Mouse (Mus musculus) neural tube, embryonic 12.5 days (tissue): Measurements from ENCODE around the gene Arid4b. TPM values are rescaled to one million over a fixed set of nuclear protein-coding genes. Genes with fewer than 3 reads are reported as not detected.
"Not testable (repeated sequence)": the region's sequence is repeated elsewhere in the genome, so short reads cannot be mapped to it uniquely, and the experiment has no call there.

Experiments
- ATAC-seq: fragments of 200-750 bp; cut with Nextera tagmentation; 2 replicates; pipeline ENCODE4 v1.8.0; 2017; ENCODE audit warnings: low read depth, mild to moderate bottlenecking, moderate TSS enrichment, moderate library complexity; ENCODE audit not compliant: low FRiP score
- H3K27ac ChIP-seq: fragments of 300-500 bp; sonication (generic); 2 replicates; pipeline ENCODE4 v1.5.1; 2016
- H3K27me3 ChIP-seq: fragments of 300-500 bp; sonication (generic); replicated peaks from 2 replicates; pipeline ENCODE4 v1.6.1; 2016; ENCODE audit warnings: mild to moderate bottlenecking
- H3K36me3 ChIP-seq: fragments of 300-500 bp; sonication (generic); 2 replicates; pipeline ENCODE4 v1.6.1; 2016; ENCODE audit warnings: mild to moderate bottlenecking
- H3K4me1 ChIP-seq: fragments of 300-500 bp; sonication (generic); 2 replicates; pipeline ENCODE4 v1.6.1; 2016
- H3K4me2 ChIP-seq: fragments of 300-500 bp; sonication (generic); replicated peaks from 2 replicates; pipeline ENCODE4 v1.6.1; 2016; ENCODE audit warnings: mild to moderate bottlenecking
- H3K4me3 ChIP-seq: fragments of 300-500 bp; sonication (generic); 2 replicates; pipeline ENCODE4 v1.5.1; 2016
- H3K9ac ChIP-seq: fragments of 300-500 bp; sonication (generic); 2 replicates; pipeline ENCODE4 v1.6.1; 2016; ENCODE audit warnings: mild to moderate bottlenecking
- H3K9me3 ChIP-seq: fragments of 300-500 bp; sonication (generic); 2 replicates; pipeline ENCODE4 v1.6.1; 2016; ENCODE audit warnings: mild to moderate bottlenecking
- WGBS: fragments of 180-500 bp; shearing (Covaris S2); methylation state at CpG from one replicate; pipeline ENCODE4 v1.1.7; 2016; 5-methylcytosine and 5-hydroxymethylcytosine counted together
- polyA plus RNA-seq: library from polyadenylated mRNA; unstranded; fragments of >200 nt; fragmentation: Nextera tagmentation; extraction: Ambion mirVana; gene quantifications from 2 replicates; pipeline ENCODE4 v1.2.1, GENCODE M21; 2016

Gene Arid4b
- polyA plus RNA-seq, result 93.8 and 94.1 TPM in 2 replicates

DNA sequence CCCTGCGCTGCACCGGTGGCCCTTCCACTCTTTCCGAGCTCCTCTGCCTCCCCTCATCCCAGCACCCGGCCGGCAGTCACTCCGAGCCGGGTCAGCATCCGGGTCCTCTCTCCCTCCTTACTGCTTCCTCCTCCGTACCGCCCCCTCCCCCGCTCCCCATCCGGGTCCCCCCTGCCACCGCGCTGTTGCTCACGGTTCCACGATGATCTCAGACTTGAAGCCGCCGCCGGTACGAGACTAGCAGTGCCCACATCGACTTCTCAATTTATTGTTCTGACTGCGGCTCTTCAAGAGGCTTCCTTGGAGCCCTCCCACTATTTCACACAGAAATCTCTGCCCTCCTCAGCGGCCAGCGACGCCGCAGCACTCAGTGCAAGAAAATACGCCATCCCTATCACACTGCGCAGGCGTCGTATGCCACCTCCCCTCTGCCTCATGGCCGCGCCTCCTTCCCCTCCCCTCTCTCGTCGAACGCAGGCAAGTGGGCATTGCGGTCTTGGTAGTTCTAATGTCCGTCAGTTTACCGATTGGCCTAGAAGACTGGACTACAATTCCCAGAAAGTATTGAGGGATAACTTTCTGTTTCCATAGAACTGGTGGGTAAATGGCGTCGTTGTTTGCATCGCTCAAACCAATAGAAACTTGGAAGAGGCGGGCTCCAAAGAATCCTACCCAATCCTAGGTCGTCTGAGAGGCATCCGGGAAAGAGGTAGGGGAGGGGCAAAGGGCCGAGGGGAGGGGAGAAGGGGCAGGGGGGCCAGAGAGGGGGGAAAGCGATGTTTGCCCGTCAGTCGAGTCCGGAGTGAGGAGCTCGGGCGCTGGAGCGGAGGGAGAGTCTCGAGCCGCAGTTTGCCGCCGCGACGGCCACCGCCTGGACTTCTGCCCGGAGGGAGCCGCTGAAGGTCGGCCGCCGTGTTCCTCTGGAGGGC is at the start of gene Arid4b, which contains the start of gene Ggps1:
Gene Arid4b (plus strand): TSS at position 220 of the 929 bp plus-strand sequence.
Gene Ggps1 (minus strand): TSS at position 476 of the 929 bp plus-strand sequence.
- Histone ChIP-seq H3K9me3 (no peaks in the 10 kb centered on the region), H3K27me3 (no peaks in the 10 kb centered on the region), H3K36me3 (no peaks in the 10 kb centered on the region; the same call in 1 of the 2 replicates), H3K4me1 (peaks cover 21% of the 10 kb centered on the region), H3K27ac (peak within 1 kb of the TSS; percentile 96), H3K4me2 (peak within 1 kb of the TSS; percentile 82), H3K4me3 (peak within 1 kb of the TSS; percentile 99), H3K9ac (peak within 1 kb of the TSS; percentile 98)
- ATAC-seq, result peak; percentile 98
- under 1% methylated on average over 62 of the region's 64 CpGs for WGBS

DNA sequence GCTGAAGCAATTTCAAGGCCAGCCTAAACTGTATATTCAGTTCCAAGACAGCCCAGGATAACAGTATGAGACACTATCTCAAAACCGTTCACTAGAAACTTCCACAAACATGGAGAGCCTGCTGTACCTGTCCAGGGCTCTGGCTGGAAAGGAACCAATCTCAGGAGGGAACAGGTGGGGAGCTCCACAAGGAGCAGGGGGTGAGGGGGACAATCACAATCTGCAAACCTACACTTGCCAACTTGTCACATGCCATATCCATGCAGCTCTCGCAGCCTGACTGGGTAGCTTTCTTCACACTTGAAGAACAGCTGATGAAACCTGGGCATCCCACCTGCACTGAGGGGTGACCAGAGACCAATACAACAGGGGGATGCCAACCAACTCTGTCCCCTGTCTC is 49.0 kb upstream of the Arid4b start:
- Histone ChIP-seq H3K9ac (no peak overlapping the region), H3K4me3 (no peak overlapping the region), H3K27me3 (no peaks in the 10 kb centered on the region), H3K4me2 (no peak overlapping the region), H3K27ac (no peak overlapping the region), H3K9me3 (no peaks in the 10 kb centered on the region), H3K36me3 (peaks cover 53% of the 10 kb centered on the region), H3K4me1 (no peaks in the 10 kb centered on the region)
- WGBS, result 95% methylated on average over 2 of the region's 2 CpGs
- 0 out of 2 replicates have a peak, but pooled peaks have one; percentile 33 for ATAC-seq

GRCm38 (mm10) chr13:14014540-14014939 is 48.5 kb upstream of the Arid4b start:
- no peak overlapping the region for H3K27ac ChIP-seq
- H3K4me2 ChIP-seq, result no peak overlapping the region
- peaks cover 51% of the 10 kb centered on the region for H3K36me3 ChIP-seq
- no peaks in the 10 kb centered on the region for H3K9me3 ChIP-seq
- no peak overlapping the region for H3K4me3 ChIP-seq
- H3K9ac ChIP-seq, result no peak overlapping the region
- no peaks in the 10 kb centered on the region for H3K4me1 ChIP-seq
- 94% methylated on average over 4 of the region's 4 CpGs for WGBS
- no peak for ATAC-seq
- no peaks in the 10 kb centered on the region for H3K27me3 ChIP-seq

DNA sequence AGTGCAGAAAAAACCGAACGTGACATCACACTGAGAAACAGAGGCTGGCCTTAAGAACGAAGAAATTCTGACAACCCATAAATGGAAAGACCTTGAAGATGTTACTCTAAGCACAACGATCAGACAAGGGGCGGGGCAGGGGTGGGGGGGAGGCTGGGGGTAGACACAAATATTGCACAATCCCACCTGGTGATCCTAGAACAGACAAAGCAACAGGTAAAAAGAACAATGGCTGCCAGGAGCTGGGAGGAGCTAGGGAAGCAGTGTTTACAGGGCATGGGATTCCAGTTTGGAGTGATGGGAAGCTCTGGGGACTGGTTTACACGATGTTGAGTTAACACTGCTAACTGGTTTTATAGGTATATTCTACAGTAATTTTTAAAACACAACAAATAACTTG is 47.4 kb upstream of the Arid4b start:
- H3K4me1 ChIP-seq, result no peaks in the 10 kb centered on the region
- no peak overlapping the region for H3K27ac ChIP-seq
- no peaks in the 10 kb centered on the region for H3K27me3 ChIP-seq
- H3K9me3 ChIP-seq, result no peaks in the 10 kb centered on the region
- H3K4me2 ChIP-seq, result no peak overlapping the region
- H3K9ac ChIP-seq, result no peak overlapping the region
- 93% methylated on average over 6 of the region's 6 CpGs for WGBS
- H3K36me3 ChIP-seq, result peaks cover 47% of the 10 kb centered on the region
- ATAC-seq, result no peak
- no peak overlapping the region for H3K4me3 ChIP-seq

DNA sequence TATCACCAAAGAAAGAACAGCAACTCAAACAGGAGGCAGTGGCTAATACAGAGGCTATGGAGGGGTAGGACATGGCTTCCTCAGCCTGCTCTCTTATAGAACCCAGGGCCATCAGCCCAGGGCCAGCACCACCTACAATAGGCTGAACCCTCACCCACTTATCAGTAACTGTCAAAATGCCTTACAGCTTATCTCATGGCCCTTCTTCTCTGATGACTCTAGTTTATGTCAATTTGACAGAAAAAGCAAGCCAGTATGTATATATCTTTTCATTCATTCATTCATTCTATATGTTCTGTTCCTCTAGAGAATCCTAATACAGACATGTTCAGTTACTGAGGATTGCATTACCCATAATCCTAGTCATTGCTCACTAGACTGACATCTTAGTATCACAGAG is 44.7 kb upstream of the Arid4b start:
- Histone ChIP-seq H3K27ac (no peak overlapping the region), H3K27me3 (no peaks in the 10 kb centered on the region), H3K4me3 (no peak overlapping the region), H3K36me3 (peaks cover 26% of the 10 kb centered on the region), H3K9me3 (no peaks in the 10 kb centered on the region), H3K4me1 (no peaks in the 10 kb centered on the region), H3K9ac (no peak overlapping the region), H3K4me2 (no peak overlapping the region)
- ATAC-seq, result no peak

DNA sequence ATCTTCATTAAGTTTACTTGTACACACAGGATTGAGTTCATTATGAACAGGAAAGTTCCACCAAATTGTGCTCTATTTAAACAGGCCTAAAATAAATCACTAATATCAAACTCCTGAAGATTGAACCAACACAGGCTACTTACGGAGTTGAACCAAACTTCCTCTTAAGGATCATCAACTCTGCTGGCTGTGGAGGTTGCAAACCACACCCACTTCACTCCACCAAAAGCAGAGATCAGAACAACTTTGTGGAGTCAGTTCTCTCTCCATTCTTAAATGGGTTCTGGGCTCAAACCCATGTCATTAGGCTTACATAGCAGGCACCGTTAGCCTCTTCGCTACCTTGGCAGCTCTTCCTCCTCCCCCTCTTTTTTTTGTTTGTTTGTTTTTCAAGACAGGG is 44.2 kb upstream of the Arid4b start:
- Histone ChIP-seq H3K27me3 (no peaks in the 10 kb centered on the region), H3K4me1 (no peaks in the 10 kb centered on the region), H3K9ac (no peak overlapping the region), H3K36me3 (peaks cover 22% of the 10 kb centered on the region), H3K4me2 (no peak overlapping the region), H3K27ac (no peak overlapping the region), H3K9me3 (no peaks in the 10 kb centered on the region), H3K4me3 (no peak overlapping the region)
- ATAC-seq, result no peak
- 97% methylated on average over 3 of the region's 3 CpGs for WGBS

DNA sequence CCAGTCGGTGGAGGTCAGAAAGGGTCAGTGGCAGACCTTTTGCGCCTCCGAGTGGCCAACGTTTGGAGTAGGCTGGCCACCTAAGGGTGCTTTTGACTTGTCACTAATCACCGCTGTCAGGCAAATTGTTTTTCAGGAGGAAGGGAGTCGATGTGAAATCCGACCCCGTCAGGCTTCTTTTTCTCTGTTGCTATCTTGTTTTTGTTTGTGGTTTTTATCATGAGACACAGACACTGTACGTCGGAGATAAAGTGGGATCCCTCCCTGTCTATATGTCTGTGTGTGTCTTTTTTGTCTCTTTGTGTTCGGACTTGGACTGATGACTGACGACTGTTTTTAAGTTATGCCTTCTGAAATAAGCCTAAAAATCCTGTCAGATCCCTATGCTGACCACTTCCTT is 41.6 kb upstream of the Arid4b start:
- not testable (repeated sequence) for H3K4me1 ChIP-seq, H3K27me3 ChIP-seq, H3K4me2 ChIP-seq, H3K9ac ChIP-seq, H3K27ac ChIP-seq, ATAC-seq, H3K9me3 ChIP-seq, H3K4me3 ChIP-seq
- H3K36me3 ChIP-seq, result peaks cover 22% of the 10 kb centered on the region
- WGBS, result 86% methylated on average over 12 of the region's 12 CpGs

- H3K9ac ChIP-seq, result no peak overlapping the region
- ATAC-seq, result no peak
- H3K9me3 ChIP-seq, result no peaks in the 10 kb centered on the region
- no peak overlapping the region for H3K27ac ChIP-seq
- H3K4me3 ChIP-seq, result no peak overlapping the region
- no peaks in the 10 kb centered on the region for H3K4me1 ChIP-seq
- H3K27me3 ChIP-seq, result no peaks in the 10 kb centered on the region
- 89% methylated on average over 6 of the region's 6 CpGs for WGBS
- H3K36me3 ChIP-seq, result peaks cover 32% of the 10 kb centered on the region; the same call in 1 of the 2 replicates
- H3K4me2 ChIP-seq, result no peak overlapping the region
Observed at GRCm38 (mm10) chr13:14025554-14025953, 37.5 kb upstream of the Arid4b start.

DNA sequence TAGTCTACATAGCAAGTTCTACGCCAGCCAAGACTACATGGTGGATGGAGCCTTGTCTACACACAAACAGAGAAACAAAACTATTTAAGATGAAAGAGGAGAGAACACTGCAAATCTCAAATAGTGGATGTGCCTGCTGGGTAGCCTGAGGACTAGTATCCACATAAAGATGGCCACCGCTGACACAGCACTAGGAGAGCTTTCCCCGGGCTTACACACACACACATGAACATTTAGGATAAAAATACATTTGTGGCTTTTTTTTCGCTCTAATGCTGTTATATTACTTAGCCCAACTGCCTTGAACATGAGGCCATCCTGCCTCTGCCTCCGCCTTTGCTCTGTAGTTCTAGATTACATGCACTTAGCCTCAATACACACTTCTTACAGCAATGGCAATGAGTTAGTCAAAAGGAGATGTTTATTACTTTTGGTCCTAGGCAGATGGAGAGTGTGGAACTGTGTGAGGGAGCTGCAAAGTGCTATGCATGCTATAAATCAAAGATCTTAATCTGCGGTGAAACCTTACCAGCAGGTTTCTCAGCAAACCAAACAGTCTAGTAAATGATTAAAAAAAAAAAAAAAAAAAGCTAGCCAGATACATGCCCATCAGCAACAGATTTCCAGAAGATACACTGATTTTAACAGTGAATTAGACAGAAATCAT is 36.7 kb upstream of the Arid4b start:
- 93% methylated on average over 6 of the region's 6 CpGs for WGBS

GRCm38 (mm10) chr13:14033309-14034072 is 29.5 kb upstream of the Arid4b start:
- H3K27me3 ChIP-seq, result no peaks in the 10 kb centered on the region
- no peak overlapping the region for H3K4me3 ChIP-seq
- WGBS, result 92% methylated on average over 5 of the region's 5 CpGs
- no peak for ATAC-seq
- no peak overlapping the region for H3K4me2 ChIP-seq
- no peak overlapping the region for H3K27ac ChIP-seq
- H3K36me3 ChIP-seq, result peaks cover 6% of the 10 kb centered on the region; the same call in 1 of the 2 replicates
- H3K4me1 ChIP-seq, result peaks cover 2% of the 10 kb centered on the region; the same call in 1 of the 2 replicates
- no peak overlapping the region for H3K9ac ChIP-seq
- H3K9me3 ChIP-seq, result no peaks in the 10 kb centered on the region

More for the DNA sequence above, 36.7 kb upstream of the Arid4b start:
- Histone ChIP-seq H3K27me3 (no peaks in the 10 kb centered on the region), H3K4me1 (no peaks in the 10 kb centered on the region), H3K9me3 (no peaks in the 10 kb centered on the region), H3K9ac (no peak overlapping the region), H3K36me3 (peaks cover 32% of the 10 kb centered on the region; the same call in 1 of the 2 replicates), H3K4me2 (no peak overlapping the region), H3K4me3 (no peak overlapping the region), H3K27ac (no peak overlapping the region)
- no peak for ATAC-seq

- H3K4me1 ChIP-seq, result peaks cover 7% of the 10 kb centered on the region; the same call in 1 of the 2 replicates
- no peak for ATAC-seq
- H3K36me3 ChIP-seq, result peaks cover 4% of the 10 kb centered on the region; the same call in 1 of the 2 replicates
- H3K27me3 ChIP-seq, result no peaks in the 10 kb centered on the region
- no peak overlapping the region for H3K27ac ChIP-seq
- H3K4me2 ChIP-seq, result no peak overlapping the region
- no peaks in the 10 kb centered on the region for H3K9me3 ChIP-seq
- H3K4me3 ChIP-seq, result no peak overlapping the region
- H3K9ac ChIP-seq, result no peak overlapping the region
Observed at GRCm38 (mm10) chr13:14034073-14034348, 29.0 kb upstream of the Arid4b start.

DNA sequence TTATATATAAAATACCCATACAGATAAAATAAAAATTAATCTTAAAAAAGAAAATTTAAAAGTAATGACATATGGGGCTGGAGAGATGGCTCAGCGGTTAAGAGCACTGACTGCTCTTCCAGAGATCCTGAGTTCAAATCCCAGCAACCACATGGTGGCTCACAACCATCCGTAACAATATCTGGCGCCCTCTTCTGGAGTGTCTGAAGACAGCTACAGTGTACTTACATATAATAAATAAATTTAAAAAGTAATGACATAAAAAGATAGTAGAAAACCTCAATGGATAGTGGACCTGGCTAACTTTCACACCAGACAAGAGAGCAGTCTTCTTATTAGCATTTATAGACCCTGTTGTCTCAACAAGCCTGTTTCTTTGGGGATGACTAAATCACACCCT is 27.7 kb upstream of the Arid4b start:
- not testable (repeated sequence) for H3K4me2 ChIP-seq, H3K9me3 ChIP-seq, H3K27ac ChIP-seq, H3K4me3 ChIP-seq, H3K36me3 ChIP-seq, ATAC-seq, H3K9ac ChIP-seq, H3K4me1 ChIP-seq, H3K27me3 ChIP-seq
- 93% methylated on average over 3 of the region's 3 CpGs for WGBS
